Mouse (Mus musculus) urinary bladder, postnatal 10 days (tissue): ENCODE measurements around the gene Slc22a19.
"Not testable (repeated sequence)": the region's sequence is repeated elsewhere in the genome, so short reads cannot be mapped to it uniquely, and the experiment has no call there.

ENCODE experiments used
- DNase-seq: peaks from one replicate; pipeline ENCODE4 v3.0.0; 2022; ENCODE audit warnings: low spot score

The Slc22a19 gene

DNA sequence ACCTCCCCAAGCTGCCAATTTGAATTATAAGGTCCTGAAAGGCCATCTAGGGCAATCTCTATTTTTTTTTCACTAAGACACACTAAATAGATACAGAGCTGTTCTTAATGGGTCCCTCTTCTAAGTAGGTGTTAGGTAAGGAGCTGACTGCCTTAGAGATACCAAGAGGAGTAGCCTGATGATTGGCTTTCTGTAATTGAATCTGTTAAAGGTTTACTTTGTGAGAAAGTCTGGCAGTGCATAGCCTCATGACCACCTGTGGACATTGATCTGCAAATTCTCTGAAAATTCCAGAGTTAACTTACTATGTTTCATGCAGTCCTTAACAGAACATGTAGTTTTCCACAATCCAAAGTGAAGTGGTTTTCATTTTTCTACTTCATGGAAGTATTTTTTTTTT is at the start of gene Slc22a19:
Gene Slc22a19 (minus strand): TSS at position 163 of the 400 bp plus-strand sequence.
- no peak for DNase-seq

DNA sequence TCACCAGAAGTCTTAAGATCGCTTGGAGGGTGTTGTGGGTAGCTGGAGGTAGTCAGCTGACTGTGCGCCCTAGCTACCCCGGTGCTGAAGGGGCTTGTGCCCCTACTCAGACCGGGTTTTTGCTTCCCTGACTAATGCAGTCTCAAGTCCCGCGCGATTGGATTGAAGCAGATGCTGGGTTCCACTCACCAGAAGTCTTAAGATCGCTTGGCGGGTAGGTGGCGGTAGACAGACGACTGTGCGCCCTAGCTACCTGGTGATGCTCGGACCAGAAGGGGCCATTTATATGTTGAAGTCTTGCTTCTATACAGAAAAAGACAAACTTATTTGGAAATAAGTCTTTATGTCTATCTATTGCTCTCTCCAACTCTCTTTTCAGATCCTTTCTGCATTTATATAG is 42.3 kb upstream of the Slc22a19 start:
- DNase-seq = not testable (repeated sequence)

DNA sequence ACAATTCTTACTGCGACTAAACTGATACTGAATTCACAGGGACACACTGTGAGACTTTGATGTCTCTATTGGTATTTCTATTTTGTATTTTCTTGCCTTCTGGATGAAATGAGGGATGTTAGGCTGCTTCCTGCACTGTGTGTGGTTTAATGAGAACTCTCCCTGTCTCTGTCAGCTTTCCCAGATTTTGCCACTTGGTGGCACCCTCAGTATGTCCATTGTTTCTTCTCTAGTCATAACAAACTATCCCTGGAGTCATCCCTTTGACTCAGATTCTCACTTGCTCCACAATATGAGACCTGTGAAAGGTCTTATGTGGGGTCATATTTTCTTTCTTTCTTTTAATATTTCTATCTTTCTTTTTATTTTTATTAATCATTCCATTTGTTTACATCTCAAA is 18.4 kb upstream of the Slc22a19 start:
- no peak for DNase-seq

DNA sequence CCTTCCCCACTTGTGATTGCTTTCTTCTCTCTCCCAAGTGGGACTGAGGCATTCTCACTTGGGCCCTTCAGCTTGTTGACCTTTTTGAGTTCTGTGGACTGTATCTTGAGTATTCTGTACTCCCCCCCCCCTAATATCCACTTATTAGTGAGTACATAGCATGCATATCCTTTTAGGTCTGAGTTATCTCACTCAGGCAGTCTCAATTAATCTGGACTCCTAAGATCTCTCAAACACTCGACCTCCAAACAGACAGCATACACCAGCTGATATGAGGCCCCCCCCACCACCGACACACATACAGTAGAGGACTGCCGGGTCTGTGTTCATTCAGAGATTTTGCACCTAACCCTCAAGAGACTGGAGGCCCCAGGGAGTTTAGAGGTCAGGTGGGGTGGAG is 18.0 kb downstream of the Slc22a19 start:
- DNase-seq = not testable (repeated sequence)

DNA sequence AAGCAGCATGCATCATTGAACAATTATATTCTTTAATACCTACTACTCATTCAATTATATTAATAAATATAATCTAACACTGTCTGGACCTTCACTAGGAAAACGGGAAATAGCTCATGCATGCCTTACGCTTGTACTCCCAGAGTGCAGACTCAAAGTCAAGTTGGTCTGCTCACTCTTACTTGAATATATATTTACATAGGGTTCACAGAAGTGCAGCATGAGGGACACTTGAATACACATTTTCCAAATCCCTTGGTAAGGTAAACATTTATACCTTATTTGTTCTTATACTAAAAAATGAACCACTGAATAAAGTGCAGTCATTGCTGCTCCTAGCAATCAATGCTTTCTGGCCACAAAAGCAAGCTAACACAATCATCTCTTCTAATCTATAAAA is 19.9 kb downstream of the Slc22a19 start:
- DNase-seq = no peak

DNA sequence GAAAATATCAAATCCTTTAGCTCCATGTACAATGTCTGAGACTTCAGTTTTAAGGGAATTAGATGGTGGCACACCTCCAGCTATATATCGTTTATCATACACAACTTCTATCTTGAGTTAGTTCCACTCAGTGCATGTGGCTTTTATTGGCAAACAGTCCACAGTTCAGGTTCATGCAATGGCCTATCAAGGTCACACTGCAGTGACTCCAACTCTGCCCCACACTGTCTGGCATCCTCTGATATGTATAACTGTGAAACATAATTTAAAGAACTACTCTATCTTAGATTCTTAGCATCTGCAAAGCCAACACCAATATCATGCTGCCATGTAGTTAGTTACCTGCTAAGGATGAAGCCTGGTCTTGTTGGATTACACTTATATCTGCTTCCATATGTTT is 23.1 kb downstream of the Slc22a19 start:
- no peak for DNase-seq

DNA sequence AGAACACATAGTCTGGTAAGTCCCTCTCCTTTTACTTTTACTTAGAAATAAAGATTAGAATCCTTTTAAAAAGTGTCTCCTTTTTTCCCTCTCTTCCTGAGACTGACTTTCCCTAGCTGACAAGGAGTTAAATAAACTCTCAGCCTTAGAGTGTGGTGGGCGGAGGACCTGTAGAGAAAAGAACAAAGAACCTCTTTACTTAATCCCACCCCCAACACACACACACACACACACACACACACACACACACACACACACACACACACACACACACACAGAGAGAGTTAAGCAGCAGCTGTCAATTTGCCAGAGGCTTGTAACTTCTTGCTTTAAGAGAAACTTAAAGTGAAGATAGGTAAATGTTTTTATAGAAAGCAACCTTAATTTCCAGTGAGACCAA is 39.1 kb downstream of the Slc22a19 start:
- no peak for DNase-seq

DNA sequence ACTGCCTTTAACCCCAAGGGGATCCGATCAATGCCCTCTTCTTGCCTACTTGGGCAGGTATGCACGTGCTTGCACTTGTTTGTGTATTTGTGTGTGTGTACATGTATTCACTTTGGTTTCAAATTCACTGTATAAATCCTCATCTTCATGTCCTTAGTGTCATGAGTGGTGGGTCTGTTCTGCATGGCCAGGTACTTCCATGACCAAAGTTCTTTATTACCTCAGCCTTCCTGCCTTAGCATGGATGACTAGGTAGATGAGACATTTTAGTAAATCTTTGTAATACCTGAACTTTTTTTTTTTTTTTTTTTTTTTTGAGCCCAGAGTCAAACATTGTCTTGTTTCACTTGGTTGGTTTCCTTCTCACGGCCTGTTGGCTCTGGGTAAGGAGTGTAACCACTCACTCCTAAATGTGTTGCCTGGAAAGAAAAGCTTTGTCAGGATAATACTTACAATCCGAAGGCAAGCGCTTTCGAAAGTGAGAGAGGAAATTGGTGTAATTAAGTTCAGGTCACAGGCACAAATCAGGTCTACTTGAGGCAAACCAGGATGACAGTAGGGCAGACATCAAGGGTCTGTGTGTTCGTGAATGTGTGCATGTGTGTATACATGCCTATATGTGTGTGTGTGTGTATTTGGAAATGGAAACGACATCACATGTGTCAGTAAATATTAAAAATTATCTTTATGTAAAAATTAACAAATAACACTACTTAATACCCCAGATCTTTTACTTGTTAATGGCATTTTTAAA is 62.0 kb downstream of the Slc22a19 start:
- no peak for DNase-seq

DNA sequence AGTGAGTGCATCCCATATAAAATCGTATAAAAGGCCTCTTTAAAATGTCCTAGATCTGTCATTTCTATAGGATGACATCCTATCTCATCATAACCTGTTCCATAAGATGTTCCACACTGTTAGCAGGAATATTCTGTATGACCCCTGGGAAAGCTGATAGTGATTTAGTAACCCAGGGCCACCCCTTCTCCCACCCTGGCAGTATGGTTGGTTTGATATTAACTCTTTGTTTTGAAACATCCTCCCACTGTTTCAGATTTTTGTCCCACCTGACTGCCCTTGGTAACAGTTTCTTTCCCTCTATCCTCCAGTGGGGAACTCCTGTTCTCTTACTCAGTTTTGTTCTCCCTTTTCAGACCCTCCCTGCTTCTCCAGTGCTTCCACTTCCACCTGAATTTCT is 77.3 kb downstream of the Slc22a19 start:
- DNase-seq = no peak

DNA sequence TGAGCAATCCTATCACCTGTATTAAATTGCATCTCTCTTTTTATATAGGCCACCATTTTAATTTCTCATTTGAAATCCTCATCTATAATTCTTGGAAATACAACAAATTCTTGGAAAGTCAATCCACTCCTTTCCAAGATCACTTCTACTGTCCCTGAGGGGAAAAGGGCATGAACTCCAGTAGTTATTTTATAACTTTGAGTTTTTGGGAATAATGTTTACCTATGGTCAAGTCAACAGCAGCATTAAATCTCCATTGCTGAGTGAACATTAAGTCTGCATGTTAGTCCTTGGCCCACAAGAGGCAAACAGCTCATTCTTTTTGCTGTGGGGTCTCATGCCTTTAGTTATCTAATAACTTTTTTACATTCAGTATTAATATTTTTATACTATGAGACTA is 78.1 kb downstream of the Slc22a19 start:
- DNase-seq = no peak
